Mouse (Mus musculus): ENCODE data around the gene Col7a1.

DNA sequence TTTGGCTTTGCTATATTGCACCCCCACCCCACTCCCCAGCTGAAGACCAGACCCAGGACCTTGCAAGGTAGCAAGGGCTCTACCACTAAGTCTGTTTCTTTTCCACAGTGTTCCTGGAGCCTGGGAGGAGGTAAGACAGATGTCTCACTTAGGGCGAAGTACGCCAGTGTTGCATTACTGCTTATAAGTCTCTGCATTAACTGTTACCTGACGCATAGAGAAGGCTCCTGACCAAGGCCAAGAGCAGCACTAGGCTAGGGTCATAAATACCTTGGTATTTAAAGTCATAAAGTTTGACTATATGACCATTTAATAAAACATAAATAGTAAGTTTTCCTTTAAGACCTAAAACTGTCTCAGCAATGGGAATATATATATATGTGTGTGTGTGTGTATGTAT lies 25.0 kb upstream of the Col7a1 start:
- TF ChIP-seq CTCF (IDR thresholded peaks at IDR 0.05; ENCODE audit: borderline replicate concordance, insufficient read depth, low read length) (no peak), POLR2A (IDR thresholded peaks at IDR 0.05; ENCODE audit: low read depth, low read length) (no peak)
